Mouse (Mus musculus) liver, postnatal 0 days (tissue): ENCODE data around the gene Gm9945. TPM values are rescaled to one million over a fixed set of nuclear protein-coding genes. Genes with fewer than 3 reads are reported as not detected.
A peak's percentile ranks its signal among the peaks of the same experiment; 100 is the strongest.

Experiments used
- ATAC-seq: fragments of 200-750 bp; cut with Nextera tagmentation; 2 replicates; pipeline ENCODE4 v1.8.0; 2017; ENCODE audit warnings: mild to moderate bottlenecking, moderate library complexity
- DNase-seq: peaks from one replicate; pipeline ENCODE4 v3.0.0-alpha.2; 2016
- H3K27ac ChIP-seq: fragments of 300-500 bp; sonication (generic); 2 replicates; pipeline ENCODE4 v1.5.1; 2014; ENCODE audit warnings: antibody characterized with exemption, moderate library complexity, mild to moderate bottlenecking, low read depth
- H3K27me3 ChIP-seq: fragments of 300-500 bp; sonication (generic); 2 replicates; pipeline ENCODE4 v1.6.1; 2014; ENCODE audit warnings: low read length, control low read depth, mixed read lengths; ENCODE audit not compliant: insufficient read depth
- H3K36me3 ChIP-seq: fragments of 300-500 bp; sonication (generic); replicated peaks from 2 replicates; pipeline ENCODE4 v1.6.1; 2014; ENCODE audit warnings: mild to moderate bottlenecking, control low read depth, low read length, moderate library complexity, mixed read lengths; ENCODE audit not compliant: insufficient read depth
- H3K4me1 ChIP-seq: fragments of 300-500 bp; sonication (generic); 2 replicates; pipeline ENCODE4 v1.6.1; 2014; ENCODE audit warnings: antibody characterized with exemption, mild to moderate bottlenecking, control low read depth; ENCODE audit not compliant: insufficient read depth
- H3K4me2 ChIP-seq: fragments of 300-500 bp; sonication (generic); 2 replicates; pipeline ENCODE4 v1.6.1; 2014; ENCODE audit warnings: low read depth, mild to moderate bottlenecking, low read length, moderate library complexity, mixed read lengths
- H3K4me3 ChIP-seq: fragments of 300-500 bp; sonication (generic); 2 replicates; pipeline ENCODE4 v1.5.1; 2014; ENCODE audit warnings: low read depth, low read length
- H3K9ac ChIP-seq: fragments of 300-500 bp; sonication (generic); replicated peaks from 2 replicates; pipeline ENCODE4 v1.6.1; 2014; ENCODE audit warnings: mild to moderate bottlenecking, moderate library complexity
- H3K9me3 ChIP-seq: fragments of 300-500 bp; sonication (generic); 2 replicates; pipeline ENCODE4 v1.6.1; 2016; ENCODE audit warnings: mild to moderate bottlenecking, control low read depth, low read length, mixed read lengths
- CTCF ChIP-seq: sonication (generic); IDR thresholded peaks from 2 replicates; pipeline ENCODE4 v1.5.1; 2016; ENCODE audit warnings: antibody characterized with exemption, low read depth
- EP300 ChIP-seq: IDR thresholded peaks from 2 replicates; pipeline ENCODE4 v1.6.1; 2016; ENCODE audit warnings: antibody characterized with exemption, low read depth, mild to moderate bottlenecking
- WGBS: fragments of 180-500 bp; shearing (Covaris S2); extraction: QIAGEN DNeasy Blood & Tissue Kit; methylation state at CpG from one replicate; pipeline ENCODE4 v1.1.7; 2014; ENCODE audit not compliant: insufficient replicate concordance; 5-methylcytosine and 5-hydroxymethylcytosine counted together
- polyA plus RNA-seq: library from polyadenylated mRNA; unstranded; fragments of >200 nt; fragmentation: Nextera tagmentation; extraction: Ambion mirVana; gene quantifications from 2 replicates; pipeline ENCODE4 v1.2.1, GENCODE M21; 2015

Gm9945 gene
- polyA plus RNA-seq, 1 experiment from 2014 or later: 0.15 TPM

- no peak for ATAC-seq
- peak overlapping the region; percentile 61 for H3K9ac ChIP-seq
- 7% methylated on average over 77 of the region's 79 CpGs for WGBS
- H3K4me1 ChIP-seq: peaks cover 18% of the 10 kb centered on the region
- no peak overlapping the region for H3K27ac ChIP-seq
- peak overlapping the region; percentile 79 for H3K4me2 ChIP-seq
- peak overlapping the region; percentile 69 for H3K4me3 ChIP-seq
- H3K27me3 ChIP-seq: peaks cover 60% of the 10 kb centered on the region
- H3K36me3 ChIP-seq: no peaks in the 10 kb centered on the region; the same call in 1 of the 2 replicates
- no peaks in the 10 kb centered on the region for H3K9me3 ChIP-seq
- DNase-seq: peak; percentile 51
- TF ChIP-seq CTCF (no peak), EP300 (no peak)
Measured at GRCm38 (mm10) chr11:53478383-53479170, 1.4 kb upstream of the Gm9945 start.

- Histone ChIP-seq H3K36me3 (no peaks in the 10 kb centered on the region; the same call in 1 of the 2 replicates), H3K9ac (peak overlapping the region; percentile 61), H3K27me3 (peaks cover 54% of the 10 kb centered on the region), H3K4me3 (peak overlapping the region; percentile 69), H3K9me3 (no peaks in the 10 kb centered on the region), H3K4me2 (peak overlapping the region; percentile 79), H3K27ac (peak overlapping the region; percentile 87), H3K4me1 (peaks cover 18% of the 10 kb centered on the region)
- no peak for TF ChIP-seq CTCF
- TF ChIP-seq EP300: no peak
- DNase-seq (no peak), ATAC-seq (peak; percentile 2; the same call in 1 of the 2 replicates)
- 2% methylated on average over 60 of the region's 62 CpGs for WGBS
Measured at GRCm38 (mm10) chr11:53479171-53479782, 689 bp upstream of the Gm9945 start.

GRCm38 (mm10) chr11:53481088-53481730 is 1.2 kb downstream of the Gm9945 start:
- H3K27me3 ChIP-seq: peaks cover 40% of the 10 kb centered on the region
- ATAC-seq (peak; percentile 73), DNase-seq (peak; percentile 44)
- peak overlapping the region; percentile 15 for H3K4me3 ChIP-seq
- 52% methylated on average over 4 of the region's 4 CpGs for WGBS
- no peaks in the 10 kb centered on the region; the same call in 1 of the 2 replicates for H3K36me3 ChIP-seq
- H3K4me2 ChIP-seq: peak overlapping the region; percentile 79
- no peaks in the 10 kb centered on the region for H3K9me3 ChIP-seq
- peak overlapping the region; percentile 87 for H3K27ac ChIP-seq
- TF ChIP-seq CTCF: no peak
- peak; percentile 98 for TF ChIP-seq EP300
- H3K4me1 ChIP-seq: peaks cover 18% of the 10 kb centered on the region
- H3K9ac ChIP-seq: peak overlapping the region; percentile 39

GRCm38 (mm10) chr11:53483159-53483891 is 3.4 kb downstream of the Gm9945 start:
- Histone ChIP-seq H3K27me3 (peaks cover 37% of the 10 kb centered on the region), H3K4me1 (peaks cover 27% of the 10 kb centered on the region), H3K27ac (peak overlapping the region; percentile 96), H3K9ac (peak overlapping the region; percentile 22; the same call in 1 of the 2 replicates), H3K4me2 (peak overlapping the region; percentile 55), H3K9me3 (no peaks in the 10 kb centered on the region), H3K36me3 (no peaks in the 10 kb centered on the region), H3K4me3 (peak overlapping the region; percentile 23; the same call in 1 of the 2 replicates)
- TF ChIP-seq CTCF: no peak
- TF ChIP-seq EP300: peak; percentile 44
- 42% methylated on average over 9 of the region's 9 CpGs for WGBS
- ATAC-seq: peak; percentile 71
- peak; percentile 44 for DNase-seq

GRCm38 (mm10) chr11:53485719-53486118 is 5.8 kb downstream of the Gm9945 start:
- ATAC-seq: no peak
- 35% methylated on average over 3 of the region's 3 CpGs for WGBS
- Histone ChIP-seq H3K27ac (no peak overlapping the region), H3K4me2 (no peak overlapping the region), H3K9me3 (no peaks in the 10 kb centered on the region), H3K4me1 (peaks cover 15% of the 10 kb centered on the region), H3K9ac (no peak overlapping the region), H3K4me3 (no peak overlapping the region), H3K27me3 (peaks cover 16% of the 10 kb centered on the region), H3K36me3 (no peaks in the 10 kb centered on the region)
- no peak for TF ChIP-seq EP300
- TF ChIP-seq CTCF: peak; percentile 77
- no peak for DNase-seq
